Mouse (Mus musculus): ENCODE results near the gene Tmem115. TPM values are rescaled to one million over a fixed set of nuclear protein-coding genes. Genes with fewer than 3 reads are reported as not detected.

Gene Tmem115
- polyA plus RNA-seq, 2 experiments, result 34.9 to 54.1 TPM

GRCm38 (mm10) chr9:107577871-107578270 is 44.1 kb downstream of the Tmem115 start:
- Histone ChIP-seq H3K36me3 (ENCODE audit: control insufficient read depth, insufficient read depth, low read length) (peaks cover 18% of the 10 kb centered on the region), H3K27ac (replicated peaks; ENCODE audit: low read depth, low read length) (no peak overlapping the region), H3K4me1 (ENCODE audit: control insufficient read depth, insufficient read depth, low read length) (peaks cover 30% of the 10 kb centered on the region), H3K4me2 (replicated peaks; ENCODE audit: low read depth, low read length, severe bottlenecking) (0 out of 2 replicates have a peak overlapping the region, but pooled peaks have one; percentile 3), H3K9me3 (ENCODE audit: control insufficient read depth, low read length) (no peaks in the 10 kb centered on the region), H3K27me3 (ENCODE audit: control insufficient read depth, insufficient read depth, low read length) (no peaks in the 10 kb centered on the region), H3K9ac (ENCODE audit: low read depth, low read length, severe bottlenecking) (no peak overlapping the region), H3K4me3 (replicated peaks; ENCODE audit: low read length) (no peak overlapping the region)
- ATAC-seq (ENCODE audit: low FRiP score, low read depth), result no peak
- DNase-seq (ENCODE audit: low spot score), result no peak
- no peak for TF ChIP-seq POLR2A (IDR thresholded peaks at IDR 0.05; ENCODE audit: borderline replicate concordance, extremely low read depth, insufficient read depth, insufficient read length)
- WGBS, result 88% methylated on average over 10 of the region's 10 CpGs

GRCm38 (mm10) chr9:107578587-107578986 is 44.8 kb downstream of the Tmem115 start, which contains the start of gene Naa80:
TSS of gene Naa80 (plus strand) at chr9:107578887.
- no peaks in the 10 kb centered on the region for H3K9me3 ChIP-seq (ENCODE audit: control insufficient read depth, low read length)
- whole genome bisulfite sequencing, result 78% methylated on average over 3 of the region's 3 CpGs
- no peak within 1 kb of the TSS for H3K9ac ChIP-seq (ENCODE audit: low read depth, low read length, severe bottlenecking)
- H3K4me1 ChIP-seq (ENCODE audit: control insufficient read depth, insufficient read depth, low read length), result peaks cover 30% of the 10 kb centered on the region
- 0 out of 2 replicates have a peak within 1 kb of the TSS, but pooled peaks have one; percentile 83 for H3K4me2 ChIP-seq (replicated peaks; ENCODE audit: low read depth, low read length, severe bottlenecking)
- ATAC-seq (ENCODE audit: low FRiP score, low read depth) (no peak), DNase-seq (ENCODE audit: low spot score) (no peak)
- no peaks in the 10 kb centered on the region for H3K27me3 ChIP-seq (ENCODE audit: control insufficient read depth, insufficient read depth, low read length)
- no peak for TF ChIP-seq POLR2A (IDR thresholded peaks at IDR 0.05; ENCODE audit: borderline replicate concordance, extremely low read depth, insufficient read depth, insufficient read length)
- peaks cover 15% of the 10 kb centered on the region for H3K36me3 ChIP-seq (ENCODE audit: control insufficient read depth, insufficient read depth, low read length)
- H3K27ac ChIP-seq (replicated peaks; ENCODE audit: low read depth, low read length), result no peak within 1 kb of the TSS
- no peak within 1 kb of the TSS for H3K4me3 ChIP-seq (replicated peaks; ENCODE audit: low read length)

GRCm38 (mm10) chr9:107579023-107579900 is 45.5 kb downstream of the Tmem115 start:
- no peak for ATAC-seq (ENCODE audit: low FRiP score, low read depth)
- peak overlapping the region; percentile 83; the same call in 1 of the 2 replicates for H3K4me2 ChIP-seq (replicated peaks; ENCODE audit: low read depth, low read length, severe bottlenecking)
- H3K9me3 ChIP-seq (ENCODE audit: control insufficient read depth, low read length), result no peaks in the 10 kb centered on the region
- H3K4me3 ChIP-seq (replicated peaks; ENCODE audit: low read length), result no peak overlapping the region
- no peaks in the 10 kb centered on the region for H3K27me3 ChIP-seq (ENCODE audit: control insufficient read depth, insufficient read depth, low read length)
- TF ChIP-seq POLR2A (IDR thresholded peaks at IDR 0.05; ENCODE audit: borderline replicate concordance, extremely low read depth, insufficient read depth, insufficient read length), result no peak
- no peak overlapping the region for H3K27ac ChIP-seq (replicated peaks; ENCODE audit: low read depth, low read length)
- peaks cover 30% of the 10 kb centered on the region for H3K4me1 ChIP-seq (ENCODE audit: control insufficient read depth, insufficient read depth, low read length)
- no peak overlapping the region for H3K9ac ChIP-seq (ENCODE audit: low read depth, low read length, severe bottlenecking)
- H3K36me3 ChIP-seq (ENCODE audit: control insufficient read depth, insufficient read depth, low read length), result peaks cover 18% of the 10 kb centered on the region
- 94% methylated on average over 14 of the region's 14 CpGs for WGBS
- no peak for DNase-seq (ENCODE audit: low spot score)

- peak within 1 kb of the TSS; percentile 91 for H3K27ac ChIP-seq (replicated peaks; ENCODE audit: low read depth, low read length)
- peak; percentile 81 for ATAC-seq (ENCODE audit: low FRiP score, low read depth)
- H3K4me3 ChIP-seq (replicated peaks; ENCODE audit: low read length), result peak within 1 kb of the TSS; percentile 57
- WGBS, result 1% methylated on average over 32 of the region's 32 CpGs
- TF ChIP-seq POLR2A (IDR thresholded peaks at IDR 0.05; ENCODE audit: borderline replicate concordance, extremely low read depth, insufficient read depth, insufficient read length), result peak; percentile 85; the same call in 1 of the 2 replicates
- peak within 1 kb of the TSS; percentile 83 for H3K4me2 ChIP-seq (replicated peaks; ENCODE audit: low read depth, low read length, severe bottlenecking)
- H3K36me3 ChIP-seq (ENCODE audit: control insufficient read depth, insufficient read depth, low read length), result peaks cover 13% of the 10 kb centered on the region
- no peaks in the 10 kb centered on the region for H3K27me3 ChIP-seq (ENCODE audit: control insufficient read depth, insufficient read depth, low read length)
- DNase-seq (ENCODE audit: low spot score), result peak; percentile 93
- H3K9me3 ChIP-seq (ENCODE audit: control insufficient read depth, low read length), result no peaks in the 10 kb centered on the region
- peaks cover 30% of the 10 kb centered on the region for H3K4me1 ChIP-seq (ENCODE audit: control insufficient read depth, insufficient read depth, low read length)
- H3K9ac ChIP-seq (ENCODE audit: low read depth, low read length, severe bottlenecking), result peak within 1 kb of the TSS; percentile 77
Measured at GRCm38 (mm10) chr9:107580501-107581317, 47.0 kb downstream of the Tmem115 start, which contains the start of gene Hyal3. TSS of gene Hyal3 (plus strand) at chr9:107580818.

- Histone ChIP-seq H3K4me3 (replicated peaks; ENCODE audit: low read length) (peak overlapping the region; percentile 57), H3K9ac (ENCODE audit: low read depth, low read length, severe bottlenecking) (peak overlapping the region; percentile 77), H3K27ac (replicated peaks; ENCODE audit: low read depth, low read length) (peak overlapping the region; percentile 91; the same call in 1 of the 2 replicates), H3K9me3 (ENCODE audit: control insufficient read depth, low read length) (no peaks in the 10 kb centered on the region), H3K4me1 (ENCODE audit: control insufficient read depth, insufficient read depth, low read length) (peaks cover 23% of the 10 kb centered on the region), H3K4me2 (replicated peaks; ENCODE audit: low read depth, low read length, severe bottlenecking) (peak overlapping the region; percentile 83), H3K27me3 (ENCODE audit: control insufficient read depth, insufficient read depth, low read length) (no peaks in the 10 kb centered on the region), H3K36me3 (ENCODE audit: control insufficient read depth, insufficient read depth, low read length) (peaks cover 13% of the 10 kb centered on the region)
- TF ChIP-seq POLR2A (IDR thresholded peaks at IDR 0.05; ENCODE audit: borderline replicate concordance, extremely low read depth, insufficient read depth, insufficient read length), result no peak
- no peak for ATAC-seq (ENCODE audit: low FRiP score, low read depth)
- WGBS, result 76% methylated on average over 4 of the region's 4 CpGs
- no peak for DNase-seq (ENCODE audit: low spot score)
Measured at GRCm38 (mm10) chr9:107581584-107581983, 47.8 kb downstream of the Tmem115 start.
